Mouse (Mus musculus) liver, adult 2 months (tissue): ENCODE results near the gene Fuca1. TPM values are rescaled to one million over a fixed set of nuclear protein-coding genes. Genes with fewer than 3 reads are reported as not detected.

Source experiments
- DNase-seq: peaks from one replicate; pipeline ENCODE4 v3.0.0-alpha.2; 2011; ENCODE audit warnings: low read depth, low spot score; ENCODE audit errors: extremely low read depth
- H3K27ac ChIP-seq: fragments of 200-500 bp; replicated peaks from 2 replicates; pipeline ENCODE4 v1.5.1; 2012; ENCODE audit warnings: low read depth, mild to moderate bottlenecking, control low read depth, inconsistent platforms, low read length; ENCODE audit not compliant: insufficient read depth
- H3K27me3 ChIP-seq: fragments of 200-500 bp; 2 replicates; pipeline ENCODE4 v1.6.1; 2012; ENCODE audit warnings: mild to moderate bottlenecking, moderate library complexity, low read length, inconsistent platforms; ENCODE audit not compliant: control insufficient read depth, insufficient read depth
- H3K36me3 ChIP-seq: fragments of 200-500 bp; 2 replicates; pipeline ENCODE4 v1.6.1; 2012; ENCODE audit warnings: low read length, inconsistent platforms; ENCODE audit not compliant: control insufficient read depth, insufficient read depth
- H3K4me1 ChIP-seq: fragments of 200-500 bp; 2 replicates; pipeline ENCODE4 v1.6.1; 2011; ENCODE audit warnings: low read length; ENCODE audit not compliant: control insufficient read depth, insufficient read depth
- H3K4me3 ChIP-seq: fragments of 200-500 bp; 2 replicates; pipeline ENCODE4 v1.5.1; 2011; ENCODE audit warnings: low read depth, mild to moderate bottlenecking, control low read depth, low read length, moderate library complexity; ENCODE audit not compliant: insufficient read depth
- H3K79me2 ChIP-seq: fragments of 200-500 bp; 2 replicates; pipeline ENCODE4 v1.6.1; 2012; ENCODE audit warnings: inconsistent platforms, mild to moderate bottlenecking, low read length, moderate library complexity; ENCODE audit not compliant: control insufficient read depth, insufficient read depth
- H3K9ac ChIP-seq: fragments of 200-500 bp; 2 replicates; pipeline ENCODE4 v1.6.1; 2012; ENCODE audit warnings: low read depth, mild to moderate bottlenecking, control low read depth, inconsistent platforms, low read length
- CTCF ChIP-seq: fragments of 200-500 bp; IDR thresholded peaks from 2 replicates; pipeline ENCODE4 v1.5.1; 2011; ENCODE audit warnings: low read depth, low read length, control low read depth
- POLR2A ChIP-seq: fragments of 200-500 bp; IDR thresholded peaks from 2 replicates; pipeline ENCODE4 v1.6.1; 2011; ENCODE audit warnings: low read length, control low read depth; ENCODE audit not compliant: insufficient read depth; ENCODE audit errors: extremely low read depth
- WGBS: fragments of 180-500 bp; shearing (Covaris S2); methylation state at CpG from one replicate; pipeline ENCODE4 v1.1.7; 2018; 5-methylcytosine and 5-hydroxymethylcytosine counted together
- polyA plus RNA-seq: library from polyadenylated mRNA; depleted of rRNA; stranded (reverse); fragments of >200 nt; gene quantifications from 2 replicates; pipeline ENCODE4 v1.2.3, GENCODE M21; 2012
- total RNA-seq: library from RNA; depleted of rRNA; stranded (reverse); fragments of >200 nt; gene quantifications from 2 replicates; pipeline ENCODE4 v1.2.3, GENCODE M21; 2014

Fuca1 gene
- total and polyA plus RNA-seq, 2 experiments: 46.4 to 54.9 TPM

- WGBS: 94% methylated on average over 16 of the region's 16 CpGs
- no peak for DNase-seq
Observed at GRCm38 (mm10) chr4:135966283-135966682, 45.7 kb downstream of the Fuca1 start.

GRCm38 (mm10) chr4:135967086-135967760 is 46.7 kb downstream of the Fuca1 start:
- Histone ChIP-seq H3K79me2 (peaks cover 7% of the 10 kb centered on the region), H3K9ac (no peak overlapping the region), H3K4me3 (no peak overlapping the region), H3K4me1 (peaks cover 10% of the 10 kb centered on the region), H3K36me3 (no peaks in the 10 kb centered on the region; the same call in 1 of the 2 replicates), H3K27ac (no peak overlapping the region), H3K27me3 (no peaks in the 10 kb centered on the region)
- DNase-seq: no peak
- 89% methylated on average over 18 of the region's 18 CpGs for WGBS
- TF ChIP-seq CTCF: no peak
- TF ChIP-seq POLR2A: no peak

More at GRCm38 (mm10) chr4:135966283-135966682, 45.7 kb downstream of the Fuca1 start:
- H3K4me1 ChIP-seq: peaks cover 5% of the 10 kb centered on the region
- TF ChIP-seq POLR2A (no peak), CTCF (no peak)
- H3K79me2 ChIP-seq: no peaks in the 10 kb centered on the region
- no peak overlapping the region for H3K9ac ChIP-seq
- H3K27me3 ChIP-seq: no peaks in the 10 kb centered on the region
- H3K27ac ChIP-seq: no peak overlapping the region
- no peak overlapping the region for H3K4me3 ChIP-seq
- peaks cover 4% of the 10 kb centered on the region; the same call in 1 of the 2 replicates for H3K36me3 ChIP-seq

GRCm38 (mm10) chr4:135968271-135968869 is 47.8 kb downstream of the Fuca1 start:
- DNase-seq: no peak
- Histone ChIP-seq H3K27me3 (no peaks in the 10 kb centered on the region), H3K27ac (no peak overlapping the region), H3K4me3 (no peak overlapping the region), H3K36me3 (no peaks in the 10 kb centered on the region; the same call in 1 of the 2 replicates), H3K9ac (no peak overlapping the region), H3K79me2 (peaks cover 8% of the 10 kb centered on the region), H3K4me1 (peaks cover 8% of the 10 kb centered on the region)
- 78% methylated on average over 19 of the region's 19 CpGs for WGBS
- TF ChIP-seq CTCF (no peak), POLR2A (no peak)

GRCm38 (mm10) chr4:135969070-135969750 is 48.7 kb downstream of the Fuca1 start:
- peaks cover 8% of the 10 kb centered on the region for H3K79me2 ChIP-seq
- no peak overlapping the region for H3K9ac ChIP-seq
- H3K4me3 ChIP-seq: no peak overlapping the region
- H3K27me3 ChIP-seq: no peaks in the 10 kb centered on the region
- H3K27ac ChIP-seq: no peak overlapping the region
- WGBS: 75% methylated on average over 13 of the region's 13 CpGs
- H3K4me1 ChIP-seq: peaks cover 8% of the 10 kb centered on the region
- DNase-seq: no peak
- TF ChIP-seq POLR2A (no peak), CTCF (no peak)
- H3K36me3 ChIP-seq: no peaks in the 10 kb centered on the region; the same call in 1 of the 2 replicates

- DNase-seq: no peak
- peaks cover 8% of the 10 kb centered on the region for H3K36me3 ChIP-seq
- peaks cover 8% of the 10 kb centered on the region for H3K79me2 ChIP-seq
- H3K4me3 ChIP-seq: no peak overlapping the region
- no peak overlapping the region for H3K27ac ChIP-seq
- H3K9ac ChIP-seq: no peak overlapping the region
- TF ChIP-seq CTCF (no peak), POLR2A (no peak)
- WGBS: 90% methylated on average over 11 of the region's 11 CpGs
- peaks cover 6% of the 10 kb centered on the region for H3K4me1 ChIP-seq
- no peaks in the 10 kb centered on the region for H3K27me3 ChIP-seq
Observed at GRCm38 (mm10) chr4:135970585-135970984, 50.0 kb downstream of the Fuca1 start.
